ENCODE assay signal across 14 mouse cellular contexts in the genomic region with DNA sequence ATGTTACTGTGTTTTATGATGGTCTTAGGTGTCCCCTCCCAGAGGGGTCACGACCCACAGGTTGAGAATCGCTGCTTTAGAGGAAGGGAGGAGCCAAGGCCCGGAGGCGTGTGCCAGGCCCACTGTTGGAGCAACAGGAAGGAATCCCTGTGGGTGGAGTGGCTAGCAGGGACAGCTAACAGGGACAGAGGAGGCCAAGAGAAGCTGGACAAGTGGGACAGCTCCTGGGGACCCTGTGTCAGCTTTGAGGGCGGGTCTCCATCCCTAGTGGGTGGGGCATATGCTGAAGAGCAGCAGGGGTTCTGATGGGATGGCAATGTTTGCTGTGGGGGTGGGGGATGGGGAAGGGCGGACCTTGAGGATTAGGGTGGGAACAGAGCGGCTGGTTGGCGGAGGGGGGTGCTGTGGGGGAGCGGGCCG. TPM values are rescaled to one million over a fixed set of nuclear protein-coding genes. Genes with fewer than 3 reads are reported as not detected.
DNase-seq lines count a peak whose midpoint lies in the region; ATAC-seq and TF ChIP-seq lines count a peak whose summit lies in the region.
"Had no signal": no experiment of that assay in that cellular context is flagged by ENCODE, and none has a peak within 500 bp of the region (broad histone marks: within the 10 kb centered on the region; RNA-seq: fewer than 3 reads in every experiment).

No protein-coding gene starts in this region.

- H3K27ac ChIP-seq in intestine, embryonic 14.5 days (ENCODE audit: low read depth): no peak overlapping the region
- H3K27ac ChIP-seq in intestine, postnatal 0 days (ENCODE audit: low read depth, low read length): no peak overlapping the region
- H3K27ac ChIP-seq: heart, embryonic 10.5 days; hindbrain, embryonic 15.5 days had no signal

- peaks cover 44% of the 10 kb centered on the region for H3K36me3 ChIP-seq in intestine, embryonic 14.5 days (ENCODE audit: control insufficient read depth, insufficient read depth, low read length)
- H3K36me3 ChIP-seq in intestine, postnatal 0 days (ENCODE audit: control insufficient read depth, insufficient read depth): peaks cover 23% of the 10 kb centered on the region; the same call in 1 of the 2 replicates

- no peak overlapping the region for H3K9ac ChIP-seq in intestine, embryonic 14.5 days (ENCODE audit: low read length)
- no peak overlapping the region for H3K9ac ChIP-seq in intestine, postnatal 0 days (ENCODE audit: low read depth, low read length)
- H3K9ac ChIP-seq: hindbrain, embryonic 15.5 days; limb, embryonic 12.5 days; liver, postnatal 0 days had no signal

- peaks cover 5% of the 10 kb centered on the region; the same call in 1 of the 2 replicates for H3K4me1 ChIP-seq in intestine, embryonic 14.5 days (replicated peaks; ENCODE audit: control insufficient read depth, insufficient read depth, low read length)
- H3K4me1 ChIP-seq in intestine, postnatal 0 days (replicated peaks; ENCODE audit: control insufficient read depth, insufficient read depth, low read length): no peaks in the 10 kb centered on the region

- H3K9me3 ChIP-seq in intestine, embryonic 14.5 days (ENCODE audit: control insufficient read depth, low read length): no peaks in the 10 kb centered on the region
- H3K9me3 ChIP-seq in intestine, postnatal 0 days (ENCODE audit: control insufficient read depth): no peaks in the 10 kb centered on the region
- H3K9me3 ChIP-seq: heart, embryonic 10.5 days; hindbrain, embryonic 15.5 days had no signal

- no peak overlapping the region for H3K4me2 ChIP-seq in intestine, embryonic 14.5 days (ENCODE audit: low read length)
- no peak overlapping the region for H3K4me2 ChIP-seq in intestine, postnatal 0 days (replicated peaks; ENCODE audit: low read depth)
- H3K4me2 ChIP-seq: hindbrain, embryonic 15.5 days; limb, embryonic 12.5 days had no signal

- no peak overlapping the region for H3K4me3 ChIP-seq in intestine, embryonic 14.5 days (ENCODE audit: low read depth, low read length)
- no peak overlapping the region for H3K4me3 ChIP-seq in intestine, postnatal 0 days (ENCODE audit: low read depth, low read length)
- H3K4me3 ChIP-seq: heart, embryonic 10.5 days; hindbrain, embryonic 15.5 days; limb, embryonic 12.5 days had no signal

- TF ChIP-seq CTCF in intestine, postnatal 0 days (IDR thresholded peaks at IDR 0.05; ENCODE audit: low read depth): no peak
- no peak for TF ChIP-seq CTCF in brain, embryonic 14.5 days (IDR thresholded peaks at IDR 0.05; ENCODE audit: borderline replicate concordance, extremely low read depth, insufficient read depth, insufficient read length)

- WGBS in intestine, embryonic 14.5 days: 58% methylated on average over 10 of the region's 10 CpGs
- WGBS in intestine, postnatal 0 days: 40% methylated on average over 10 of the region's 10 CpGs

- peak; percentile 45 for ATAC-seq in intestine, embryonic 14.5 days (replicated peaks; ENCODE audit: low FRiP score, low TSS enrichment, low read depth)
- ATAC-seq in intestine, postnatal 0 days: no peak
- no peak for ATAC-seq in activated CD4-positive, CD25-positive, alpha-beta regulatory T cell, adult 4 months
- ATAC-seq: liver, postnatal 0 days had no signal

- DNase-seq in intestine, embryonic 14.5 days (ENCODE audit: low spot score): no peak
- peak; percentile 71 for DNase-seq in ES-CJ7 (ENCODE audit: low read depth, low spot score)
- peak; percentile 30 for DNase-seq in brain, embryonic 14.5 days (ENCODE audit: low read depth)
- DNase-seq in kidney, postnatal 14 days: peak; percentile 66
- DNase-seq in layer of hippocampus, postnatal 36 days: no peak
- DNase-seq in natural killer cell, adult 2 months (ENCODE audit: low spot score in 2 of 2): no peak
- DNase-seq: cerebellum, postnatal 14 days; liver, postnatal 0 days had no signal

- no peak for TF ChIP-seq POLR2A in brain, embryonic 14.5 days (IDR thresholded peaks at IDR 0.05; ENCODE audit: borderline replicate concordance, extremely low read depth, insufficient read depth, insufficient read length, poor library complexity, severe bottlenecking)

- no peaks in the 10 kb centered on the region for H3K27me3 ChIP-seq in intestine, embryonic 14.5 days (replicated peaks; ENCODE audit: control insufficient read depth, insufficient read depth, low read length)
- no peaks in the 10 kb centered on the region for H3K27me3 ChIP-seq in intestine, postnatal 0 days (replicated peaks; ENCODE audit: control insufficient read depth, insufficient read depth, low read length)
- H3K27me3 ChIP-seq: hindbrain, embryonic 15.5 days; limb, embryonic 12.5 days had no signal

RNA-seq across cellular contexts. Expression of a gene that starts 43.6 kb away (rescaled TPM):
- 134 TPM in 2 replicates for polyA plus RNA-seq in intestine, embryonic 14.5 days (2014; fragmentation: Nextera tagmentation; extraction: Ambion mirVana)
- 66.0 and 66.4 TPM in 2 replicates for polyA plus RNA-seq in intestine, postnatal 0 days (2015; fragmentation: Nextera tagmentation; extraction: Ambion mirVana)
- polyA plus RNA-seq in brain, embryonic 14.5 days (2012; rRNA removed): 99.2 and 170 TPM in 2 replicates
- 100 to 1,000 TPM; 110 to 111 TPM for total RNA-seq in layer of hippocampus, postnatal 36 days (2021)
- polyA plus RNA-seq in activated CD4-positive, CD25-positive, alpha-beta regulatory T cell, adult 4 months (2017; shearing (Covaris generic)): 1 to 10 TPM; 1.3 to 1.5 TPM
- total RNA-seq: CH12.LX had no signal

Comparison
In these comparisons a context has a peak if more than half of its experiments do, and no peak if none do; other contexts are left out.
1. DNase-seq: peak in ES-CJ7 (single experiment), brain, embryonic 14.5 days (single experiment) and kidney, postnatal 14 days (single experiment); none in intestine, embryonic 14.5 days (single experiment), layer of hippocampus, postnatal 36 days (0 of 2) and natural killer cell, adult 2 months (0 of 2).
2. RNA of a gene that starts 43.6 kb away (polyA plus RNA-seq): 99.2 to 170 TPM in brain, embryonic 14.5 days, 134 TPM in intestine, embryonic 14.5 days and 66.0 to 66.4 TPM in intestine, postnatal 0 days; 1.3 to 1.5 TPM in activated CD4-positive, CD25-positive, alpha-beta regulatory T cell, adult 4 months; every median in the first group is over 10 times any median in the second.